Mouse (Mus musculus) ES-Bruce4 (cell line): ENCODE measurements around the gene Zglp1.

ENCODE experiments used
- CTCF ChIP-seq: IDR thresholded peaks from one replicate; pipeline ENCODE4 v1.8.1; 2011; ENCODE audit warnings: low read depth, low read length
- EP300 ChIP-seq: IDR thresholded peaks from 2 replicates; pipeline ENCODE4 v1.6.1; 2011; ENCODE audit warnings: low read depth, low read length; ENCODE audit not compliant: insufficient read depth
- POLR2A ChIP-seq: IDR thresholded peaks from one replicate; pipeline ENCODE4 v1.8.1; 2011; ENCODE audit warnings: low read length; ENCODE audit not compliant: insufficient read depth

DNA sequence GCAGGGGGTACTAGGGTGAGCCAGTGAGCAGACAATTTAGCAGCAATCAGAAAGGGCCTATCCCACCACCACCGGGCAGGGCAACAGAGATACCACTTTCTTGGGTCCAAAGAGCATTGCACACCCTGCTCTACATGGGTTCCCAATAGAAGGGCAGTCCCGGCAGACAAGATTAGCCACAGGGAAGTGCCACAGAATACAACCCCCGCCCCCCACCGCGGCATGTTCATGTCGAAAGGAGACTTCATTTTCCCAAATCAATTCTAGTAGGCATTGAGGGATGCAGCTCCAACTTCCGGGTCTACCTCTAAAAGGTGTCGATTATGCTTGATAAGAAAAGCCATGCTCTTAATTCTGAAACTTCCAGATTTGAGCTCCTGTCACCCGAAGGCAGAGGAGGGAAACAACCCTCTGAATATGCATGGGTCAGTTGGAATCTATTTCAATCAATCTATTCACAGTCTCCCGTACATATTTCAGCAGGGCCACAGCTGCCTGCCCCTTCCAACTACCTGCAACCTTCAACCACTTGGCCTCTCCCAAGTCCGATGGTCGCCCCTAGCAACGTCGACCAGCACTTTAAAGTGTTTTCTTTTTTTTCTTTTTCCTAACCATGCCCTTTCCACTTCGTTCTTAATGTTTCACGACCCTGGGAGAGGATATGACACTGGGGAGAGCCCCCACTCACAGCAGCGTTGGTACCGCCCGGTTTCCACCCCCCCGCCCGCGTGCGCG, 24.2 kb upstream of the Zglp1 start:
- no peak for TF ChIP-seq CTCF
- TF ChIP-seq EP300: no peak
- TF ChIP-seq POLR2A: no peak
